Mouse (Mus musculus) cerebellum, adult 2 months (tissue): Measurements from ENCODE around the gene Smim20.

Source experiments
- CTCF ChIP-seq: fragments of 200-500 bp; IDR thresholded peaks from 2 replicates; pipeline ENCODE4 v1.5.1; 2011; ENCODE audit warnings: low read depth, mild to moderate bottlenecking, control low read depth, low read length, moderate library complexity, borderline replicate concordance; ENCODE audit not compliant: insufficient read depth
- POLR2A ChIP-seq: fragments of 200-500 bp; IDR thresholded peaks from 2 replicates; pipeline ENCODE4 v1.6.1; 2011; ENCODE audit warnings: low read length, control low read depth, borderline replicate concordance; ENCODE audit not compliant: insufficient read depth

DNA sequence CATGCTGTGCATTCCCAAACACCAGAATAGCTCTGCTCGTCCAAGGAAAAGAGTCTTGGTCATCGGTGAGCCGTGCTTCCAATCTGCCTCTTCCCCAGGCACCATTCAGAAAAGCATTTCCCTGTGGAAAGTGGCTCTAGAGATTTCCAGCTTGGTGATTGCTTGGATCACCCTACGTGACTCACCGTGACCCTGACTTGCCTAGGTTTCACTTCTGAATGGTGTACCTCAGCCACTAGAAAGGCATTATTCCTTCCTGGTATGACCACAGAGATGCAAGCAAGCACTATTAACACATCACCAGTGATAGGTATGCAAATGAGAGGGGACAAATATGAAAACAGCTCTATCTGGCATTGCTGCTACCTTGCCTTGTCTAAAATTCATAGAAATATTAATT lies 24.9 kb upstream of the Smim20 start:
- TF ChIP-seq POLR2A: no peak
- TF ChIP-seq CTCF: no peak
